Mouse (Mus musculus) myocyte (in vitro differentiated cells): ENCODE results near the gene Serpinb1a. TPM values are rescaled to one million over a fixed set of nuclear protein-coding genes. Genes with fewer than 3 reads are reported as not detected.

Experiments
- H3K27me3 ChIP-seq: one replicate; pipeline ENCODE4 v1.6.1; 2011; ENCODE audit not compliant: control insufficient read depth, insufficient read depth, insufficient read length
- H3K36me3 ChIP-seq: one replicate; pipeline ENCODE4 v1.6.1; 2011; ENCODE audit not compliant: control insufficient read depth, insufficient read depth
- H3K4me2 ChIP-seq: one replicate; pipeline ENCODE4 v1.6.1; 2011; ENCODE audit warnings: low read depth, control low read depth
- H3K4me3 ChIP-seq: one replicate; pipeline ENCODE4 v1.5.1; 2011; ENCODE audit warnings: mild to moderate bottlenecking, control low read depth, moderate library complexity
- H3K79me2 ChIP-seq: one replicate; pipeline ENCODE4 v1.6.1; 2011; ENCODE audit not compliant: control insufficient read depth, insufficient read depth
- H3ac ChIP-seq: one replicate; pipeline ENCODE4 v1.6.1; 2011; ENCODE audit not compliant: control insufficient read depth, insufficient read length
- CEBPB ChIP-seq: IDR thresholded peaks from 2 replicates; pipeline ENCODE4 v1.6.1; 2011; ENCODE audit warnings: mild to moderate bottlenecking, moderate library complexity; ENCODE audit not compliant: poor library complexity, insufficient read depth, severe bottlenecking
- E2F4 ChIP-seq: IDR thresholded peaks from one replicate; pipeline ENCODE4 v1.6.1; 2011; ENCODE audit warnings: mild to moderate bottlenecking, control low read depth, moderate library complexity; ENCODE audit not compliant: insufficient read depth
- MAX ChIP-seq: IDR thresholded peaks from one replicate; pipeline ENCODE4 v1.6.1; 2011; ENCODE audit warnings: low read depth, mild to moderate bottlenecking, control low read depth
- MYOD1 ChIP-seq, 3 experiments: IDR thresholded peaks; one replicate each; pipeline ENCODE4 v1.6.1; 2011; ENCODE audit warnings: control low read depth in 2 of 3, low read depth in 2 of 3, mild to moderate bottlenecking in 2 of 3, moderate library complexity in 1 of 3; ENCODE audit not compliant: insufficient read length in 2 of 3, control insufficient read depth in 1 of 3
- MYOG ChIP-seq, 3 experiments: IDR thresholded peaks; one replicate each; pipeline ENCODE4 v1.6.1; 2011; ENCODE audit warnings: control low read depth in 2 of 3, low read depth in 2 of 3, mild to moderate bottlenecking in 2 of 3; ENCODE audit not compliant: insufficient read length in 2 of 3, control insufficient read depth in 1 of 3, insufficient read depth in 1 of 3
- POLR2A ChIP-seq: IDR thresholded peaks from one replicate; pipeline ENCODE4 v1.6.1; 2011; ENCODE audit warnings: low read depth, mild to moderate bottlenecking, control low read depth, moderate library complexity; ENCODE audit not compliant: insufficient read length
- POLR2AphosphoS2 ChIP-seq: IDR thresholded peaks from one replicate; pipeline ENCODE4 v1.6.1; 2011; ENCODE audit warnings: low read depth, control low read depth; ENCODE audit not compliant: insufficient read length
- REST ChIP-seq: IDR thresholded peaks from one replicate; pipeline ENCODE4 v1.6.1; 2011; ENCODE audit warnings: mild to moderate bottlenecking, control low read depth, moderate library complexity; ENCODE audit not compliant: insufficient read depth, insufficient read length
- SRF ChIP-seq: IDR thresholded peaks from one replicate; pipeline ENCODE4 v1.6.1; 2011; ENCODE audit warnings: low read depth; ENCODE audit not compliant: control insufficient read depth, insufficient read length
- TCF12 ChIP-seq: IDR thresholded peaks from one replicate; pipeline ENCODE4 v1.6.1; 2011; ENCODE audit warnings: mild to moderate bottlenecking, control low read depth; ENCODE audit not compliant: poor library complexity, insufficient read depth, severe bottlenecking
- TCF3 ChIP-seq: IDR thresholded peaks from one replicate; pipeline ENCODE4 v1.6.1; 2011; ENCODE audit warnings: low read depth, control low read depth; ENCODE audit not compliant: insufficient read length
- USF1 ChIP-seq: IDR thresholded peaks from one replicate; pipeline ENCODE4 v1.6.1; 2011; ENCODE audit warnings: low read depth, mild to moderate bottlenecking, control low read depth, moderate library complexity
- polyA plus RNA-seq: library from polyadenylated mRNA; unstranded; fragments of >200 nt; fragmentation: generic; extraction: Trizol; gene quantifications from one replicate; pipeline ENCODE4 v1.2.1, GENCODE M21; 2012; ENCODE audit warnings: missing spikeins

Serpinb1a gene
- polyA plus RNA-seq, 1 experiment, result 85.1 TPM

DNA sequence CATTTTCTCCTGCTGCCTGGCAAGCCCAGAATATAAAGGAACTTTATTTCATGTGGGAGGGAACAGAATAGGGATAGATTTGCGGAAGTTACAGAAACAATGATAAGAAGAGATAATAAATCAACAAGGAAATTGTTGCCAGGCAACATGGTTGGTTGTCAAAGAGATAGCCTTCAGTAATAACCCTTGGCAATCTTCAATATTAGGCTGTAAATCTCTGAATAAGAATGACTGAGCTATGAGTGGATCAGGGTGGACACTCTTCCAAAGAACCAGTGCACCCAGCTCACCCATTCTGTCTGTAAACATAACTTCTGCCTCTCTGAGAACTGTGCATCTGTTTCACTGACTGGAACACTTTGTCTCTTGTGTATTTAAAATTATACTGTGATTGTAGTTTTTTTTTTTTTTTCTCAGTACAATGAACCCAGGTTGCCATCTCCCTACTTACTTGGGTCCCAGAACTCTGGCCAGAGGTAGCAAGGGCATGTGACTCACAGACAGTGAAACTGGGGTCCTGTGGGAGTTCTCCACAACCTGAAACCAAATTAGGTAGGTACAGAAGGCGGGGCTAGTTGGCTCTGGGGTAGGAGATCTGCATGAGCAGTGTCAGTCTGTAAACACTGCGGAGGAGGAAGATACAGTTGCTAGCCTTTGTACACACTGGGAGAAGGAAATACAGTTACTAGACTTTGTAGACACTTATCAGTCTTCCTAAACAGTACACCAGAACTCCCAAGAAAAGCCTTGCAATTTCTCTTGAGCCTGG, 19.3 kb downstream of the Serpinb1a start:
- H3K4me2 ChIP-seq, result no peak overlapping the region
- H3K27me3 ChIP-seq, result no peaks in the 10 kb centered on the region
- no peaks in the 10 kb centered on the region for H3K79me2 ChIP-seq
- H3ac ChIP-seq, result no peak overlapping the region
- no peak overlapping the region for H3K4me3 ChIP-seq
- no peaks in the 10 kb centered on the region for H3K36me3 ChIP-seq
- no peak for TF ChIP-seq SRF

DNA sequence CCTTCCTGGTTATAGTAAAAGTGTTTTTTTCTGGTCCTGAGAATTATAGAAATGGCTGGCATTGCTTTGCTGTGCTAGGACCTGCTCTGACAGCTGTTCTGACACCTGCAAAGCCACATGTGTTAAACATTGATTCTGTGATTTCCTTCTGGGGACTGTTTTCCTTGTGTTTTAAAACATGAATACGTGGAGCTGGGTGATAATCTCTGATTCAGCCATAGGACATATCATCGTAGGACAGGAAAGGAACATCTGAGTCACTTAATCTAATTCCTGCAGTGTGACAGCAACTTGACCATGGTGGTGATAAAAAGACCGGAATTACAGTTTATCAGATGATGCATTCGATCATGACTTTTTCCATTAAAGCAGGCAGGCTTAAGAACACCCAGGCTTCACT, 22.1 kb downstream of the Serpinb1a start:
- H3K79me2 ChIP-seq, result no peaks in the 10 kb centered on the region
- no peak overlapping the region for H3K4me2 ChIP-seq
- TF ChIP-seq TCF12 (no peak), SRF (no peak), MYOD1 (IDR thresholded peaks at IDR 0.05; ENCODE audit: control insufficient read depth in 1 of 3, insufficient read length in 2 of 3, low read depth in 2 of 3) (no peak), POLR2AphosphoS2 (no peak), REST (no peak), E2F4 (no peak), USF1 (no peak), TCF3 (no peak), CEBPB (no peak), MAX (no peak), MYOG (IDR thresholded peaks at IDR 0.05; ENCODE audit: control insufficient read depth in 1 of 3, insufficient read depth in 1 of 3, insufficient read length in 2 of 3, low read depth in 2 of 3) (no peak), POLR2A (no peak)

DNA sequence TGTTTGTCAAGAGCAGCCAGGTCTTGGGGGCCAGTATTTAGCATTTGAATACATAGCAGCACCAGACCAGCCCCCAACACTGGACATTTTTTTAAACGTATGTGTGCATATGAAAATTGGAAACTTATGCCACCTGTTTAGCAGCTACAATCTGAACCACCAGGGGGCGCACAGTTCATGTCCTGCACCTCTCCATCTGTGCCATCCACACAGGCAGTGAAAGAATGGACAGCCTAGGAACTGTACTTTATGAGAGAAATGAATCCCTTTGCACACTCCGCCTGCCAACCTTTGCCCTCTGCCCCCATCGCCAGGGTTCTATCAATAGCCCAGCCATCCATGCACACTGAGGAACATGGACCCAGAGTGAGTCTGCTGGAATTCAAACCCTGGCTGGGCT, 23.0 kb downstream of the Serpinb1a start:
- H3ac ChIP-seq, result no peak overlapping the region
- H3K79me2 ChIP-seq, result no peaks in the 10 kb centered on the region
- H3K36me3 ChIP-seq, result no peaks in the 10 kb centered on the region
- H3K4me3 ChIP-seq, result no peak overlapping the region
- TF ChIP-seq USF1, result no peak
- TF ChIP-seq POLR2A, result no peak
- TF ChIP-seq TCF12, result no peak
- TF ChIP-seq POLR2AphosphoS2, result no peak
- peak in 2 of 3 experiments; percentile 7 to 17 for TF ChIP-seq MYOD1 (IDR thresholded peaks at IDR 0.05; ENCODE audit: control insufficient read depth in 1 of 3, insufficient read length in 2 of 3, low read depth in 2 of 3)
- no peak for TF ChIP-seq TCF3
- TF ChIP-seq MYOG (IDR thresholded peaks at IDR 0.05; ENCODE audit: control insufficient read depth in 1 of 3, insufficient read depth in 1 of 3, insufficient read length in 2 of 3, low read depth in 2 of 3), result peak in 1 of 3 experiments; percentile 23
- no peak for TF ChIP-seq REST
- no peaks in the 10 kb centered on the region for H3K27me3 ChIP-seq
- H3K4me2 ChIP-seq, result no peak overlapping the region

More for the DNA sequence above, 22.1 kb downstream of the Serpinb1a start:
- Histone ChIP-seq H3K27me3 (no peaks in the 10 kb centered on the region), H3K36me3 (no peaks in the 10 kb centered on the region), H3ac (no peak overlapping the region), H3K4me3 (no peak overlapping the region)

DNA sequence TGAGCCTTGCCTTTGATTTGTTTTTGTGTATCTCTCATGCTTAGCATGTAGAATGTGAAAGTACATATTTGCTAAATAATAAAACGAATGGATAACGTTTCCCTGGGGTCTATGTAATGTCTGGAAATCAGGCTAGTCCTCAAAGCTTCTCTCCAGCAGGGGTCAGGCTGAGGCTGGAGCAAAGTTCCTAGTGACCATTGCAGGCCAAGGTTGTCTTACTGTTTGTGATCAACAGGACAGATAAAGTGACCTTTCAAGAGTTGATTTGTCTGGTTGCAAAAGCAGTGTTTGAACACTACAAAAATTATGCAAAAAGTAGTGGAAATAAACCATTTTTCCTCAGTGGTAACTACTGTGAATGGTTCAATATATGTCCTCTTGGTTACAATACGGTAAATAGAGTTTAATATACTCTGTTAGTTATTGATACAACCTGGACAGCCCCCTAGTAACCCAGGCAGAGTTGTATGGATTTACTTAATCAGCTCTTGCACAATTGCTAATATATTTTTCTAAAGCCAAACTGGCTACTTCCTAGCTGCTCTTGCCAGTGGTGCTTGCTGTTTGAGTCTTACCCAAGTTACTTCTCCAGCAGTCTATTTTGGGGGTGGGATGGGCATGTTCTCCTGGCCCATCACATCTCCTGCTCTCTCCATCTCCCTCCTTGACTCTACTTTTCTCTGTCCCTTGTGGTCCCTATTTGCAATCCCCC, 23.7 kb downstream of the Serpinb1a start:
- Histone ChIP-seq H3K4me3 (no peak overlapping the region), H3ac (no peak overlapping the region), H3K79me2 (no peaks in the 10 kb centered on the region), H3K36me3 (no peaks in the 10 kb centered on the region), H3K4me2 (no peak overlapping the region), H3K27me3 (no peaks in the 10 kb centered on the region)
- TF ChIP-seq POLR2A (no peak), TCF12 (no peak), MAX (no peak), TCF3 (no peak), POLR2AphosphoS2 (no peak), CEBPB (no peak)

DNA sequence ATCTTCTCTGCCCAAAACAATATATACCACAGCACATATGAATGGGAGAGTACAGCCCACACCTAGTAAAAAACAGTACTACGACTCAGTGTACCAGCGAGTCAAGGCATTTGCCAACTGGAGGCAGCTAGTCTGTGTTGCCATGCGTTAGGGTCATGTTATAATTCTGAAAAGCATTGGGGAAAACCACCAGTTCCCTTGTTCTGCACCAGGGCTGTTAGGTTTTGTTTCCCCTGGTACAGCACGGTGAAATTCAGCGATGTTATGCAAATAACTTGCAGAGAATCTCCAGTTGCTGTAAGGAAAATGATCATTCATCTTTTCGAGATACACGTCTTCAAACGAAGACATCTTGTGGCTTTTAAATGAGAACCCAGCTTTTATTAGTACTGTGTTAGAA, 25.4 kb downstream of the Serpinb1a start:
- Histone ChIP-seq H3K79me2 (no peaks in the 10 kb centered on the region), H3ac (no peak overlapping the region), H3K4me3 (no peak overlapping the region), H3K4me2 (no peak overlapping the region), H3K27me3 (no peaks in the 10 kb centered on the region), H3K36me3 (peaks cover 5% of the 10 kb centered on the region)
- TF ChIP-seq POLR2AphosphoS2 (no peak), MYOD1 (IDR thresholded peaks at IDR 0.05; ENCODE audit: control insufficient read depth in 1 of 3, insufficient read length in 2 of 3, low read depth in 2 of 3) (no peak), TCF12 (no peak), SRF (no peak), USF1 (no peak), REST (no peak), CEBPB (no peak), MAX (no peak), TCF3 (no peak), E2F4 (no peak), POLR2A (no peak), MYOG (IDR thresholded peaks at IDR 0.05; ENCODE audit: control insufficient read depth in 1 of 3, insufficient read depth in 1 of 3, insufficient read length in 2 of 3, low read depth in 2 of 3) (no peak)
